Mouse (Mus musculus) liver, embryonic 14.5 days (tissue): ENCODE results near the gene Mrps12. TPM values are rescaled to one million over a fixed set of nuclear protein-coding genes. Genes with fewer than 3 reads are reported as not detected.

ENCODE experiments used
- ATAC-seq: fragments of 200-750 bp; cut with Nextera tagmentation; 2 replicates; pipeline ENCODE4 v1.8.0; 2017; ENCODE audit warnings: moderate number of reproducible peaks, mild to moderate bottlenecking, moderate library complexity; ENCODE audit not compliant: insufficient read depth
- DNase-seq, 3 experiments: peaks; one replicate each; pipeline ENCODE4 v3.0.0-alpha.2; 2012 to 2013; ENCODE audit warnings: low read depth in 3 of 3, low spot score in 3 of 3
- H3K27ac ChIP-seq: fragments of 300-500 bp; sonication (generic); 2 replicates; pipeline ENCODE4 v1.5.1; 2014; ENCODE audit warnings: moderate library complexity, mild to moderate bottlenecking, control low read depth, inconsistent platforms
- H3K27me3 ChIP-seq: fragments of 300-500 bp; sonication (generic); 2 replicates; pipeline ENCODE4 v1.6.1; 2014; ENCODE audit warnings: mild to moderate bottlenecking, low read length, moderate library complexity; ENCODE audit not compliant: control insufficient read depth, insufficient read depth
- H3K36me3 ChIP-seq: fragments of 300-500 bp; sonication (generic); replicated peaks from 2 replicates; pipeline ENCODE4 v1.6.1; 2014; ENCODE audit warnings: low read depth; ENCODE audit not compliant: control insufficient read depth, insufficient read depth
- H3K4me1 ChIP-seq, 2 experiments: fragments of 200-500 bp in 1 of 2; fragments of 300-500 bp in 1 of 2; sonication (generic) in 1 of 2; replicated peaks; 2 replicates each; pipeline ENCODE4 v1.6.1; 2012 to 2014; ENCODE audit warnings: antibody characterized with exemption in 1 of 2, inconsistent platforms in 1 of 2, low read length in 1 of 2; ENCODE audit not compliant: control insufficient read depth in 2 of 2, insufficient read depth in 2 of 2
- H3K4me2 ChIP-seq: fragments of 300-500 bp; sonication (generic); 2 replicates; pipeline ENCODE4 v1.6.1; 2014; ENCODE audit warnings: low read depth, mild to moderate bottlenecking, control low read depth, moderate library complexity
- H3K4me3 ChIP-seq, 2 experiments: fragments of 200-500 bp in 1 of 2; fragments of 300-500 bp in 1 of 2; sonication (generic) in 1 of 2; 2 replicates each; pipeline ENCODE4 v1.5.1; 2012 to 2014; ENCODE audit warnings: low read depth in 2 of 2, low read length in 2 of 2, mild to moderate bottlenecking in 2 of 2, control low read depth in 1 of 2, inconsistent platforms in 1 of 2, moderate library complexity in 1 of 2; ENCODE audit not compliant: insufficient read depth in 1 of 2
- H3K9ac ChIP-seq: fragments of 300-500 bp; sonication (generic); replicated peaks from 2 replicates; pipeline ENCODE4 v1.6.1; 2014; ENCODE audit warnings: mild to moderate bottlenecking, control low read depth, moderate library complexity
- H3K9me3 ChIP-seq: fragments of 300-500 bp; sonication (generic); 2 replicates; pipeline ENCODE4 v1.6.1; 2016; ENCODE audit warnings: low read length, mixed read lengths; ENCODE audit not compliant: control insufficient read depth
- CTCF ChIP-seq: IDR thresholded peaks from 2 replicates; pipeline ENCODE4 v1.5.1; 2016; ENCODE audit warnings: antibody characterized with exemption, low read depth, control low read depth
- EP300 ChIP-seq: IDR thresholded peaks from 2 replicates; pipeline ENCODE4 v1.6.1; 2016; ENCODE audit warnings: antibody characterized with exemption, low read depth
- WGBS: fragments of 180-500 bp; shearing (Covaris S2); extraction: QIAGEN DNeasy Blood & Tissue Kit; methylation state at CpG from one replicate; pipeline ENCODE4 v1.1.7; 2014; ENCODE audit not compliant: insufficient replicate concordance; 5-methylcytosine and 5-hydroxymethylcytosine counted together
- polyA plus RNA-seq, 2 experiments: library from polyadenylated mRNA; depleted of rRNA in 1 of 2; stranded (reverse) in 1 of 2; unstranded in 1 of 2; fragments of >200 nt; fragmentation: Nextera tagmentation in 1 of 2; extraction: Ambion mirVana in 1 of 2; gene quantifications; 2 replicates each; pipeline versions ENCODE4 v1.2.1 to v1.2.3; 2012 to 2014

Mrps12 gene
- polyA plus RNA-seq, 2 experiments: 46.2 to 82.5 TPM

DNA sequence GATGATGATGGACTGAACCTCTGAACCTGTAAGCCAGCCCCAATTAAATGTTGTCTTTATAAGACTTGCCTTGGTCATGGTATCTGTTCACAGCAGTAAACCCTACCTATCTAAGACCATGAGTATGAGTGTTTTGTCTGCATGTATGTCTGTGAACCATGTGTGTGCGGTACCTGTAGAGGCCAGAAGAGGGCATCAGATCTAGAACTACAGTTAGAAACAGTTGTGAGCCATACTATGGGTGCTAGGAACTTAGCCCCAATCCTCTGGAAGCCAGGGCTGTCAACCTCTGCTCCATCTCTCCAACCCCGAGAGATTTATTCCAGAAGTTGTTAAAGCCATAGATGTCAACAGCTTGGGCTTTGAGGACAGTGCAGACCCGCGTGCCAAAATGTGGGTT lies 41.4 kb downstream of the Mrps12 start:
- Histone ChIP-seq H3K27me3 (no peaks in the 10 kb centered on the region), H3K4me3 (no peak overlapping the region), H3K4me2 (no peak overlapping the region), H3K36me3 (no peaks in the 10 kb centered on the region), H3K27ac (no peak overlapping the region), H3K9ac (no peak overlapping the region), H3K4me1 (no peaks in the 10 kb centered on the region), H3K9me3 (no peaks in the 10 kb centered on the region)
- ATAC-seq (no peak), DNase-seq (no peak)
- TF ChIP-seq EP300 (no peak), CTCF (no peak)
- WGBS: 81% methylated on average over 4 of the region's 4 CpGs

DNA sequence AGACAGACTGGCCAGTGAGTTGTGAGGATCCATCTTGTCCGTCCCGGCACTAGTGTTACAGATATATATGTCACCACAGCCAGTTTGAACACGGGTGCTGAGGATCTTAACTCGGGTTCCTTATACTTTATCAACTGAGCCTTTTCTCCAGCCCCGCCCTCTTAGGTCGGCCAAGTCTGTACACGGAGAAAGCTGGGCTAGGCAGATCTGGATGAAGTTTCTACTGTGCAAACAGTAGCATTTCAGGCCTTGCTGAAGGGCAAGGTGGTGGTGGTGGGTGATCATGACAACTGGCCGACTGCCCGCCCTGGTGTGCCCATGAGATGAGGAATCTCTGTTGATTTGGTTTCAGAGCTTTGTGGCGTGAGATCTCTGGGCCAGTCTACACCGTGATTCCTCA lies 44.3 kb downstream of the Mrps12 start:
- Histone ChIP-seq H3K27me3 (peaks cover 19% of the 10 kb centered on the region), H3K4me3 (no peak overlapping the region), H3K4me2 (no peak overlapping the region), H3K9me3 (no peaks in the 10 kb centered on the region), H3K36me3 (no peaks in the 10 kb centered on the region), H3K4me1 (no peaks in the 10 kb centered on the region), H3K9ac (no peak overlapping the region), H3K27ac (no peak overlapping the region)
- TF ChIP-seq CTCF (no peak), EP300 (no peak)
- WGBS: 57% methylated on average over 11 of the region's 11 CpGs
- ATAC-seq: no peak
- no peak for DNase-seq

DNA sequence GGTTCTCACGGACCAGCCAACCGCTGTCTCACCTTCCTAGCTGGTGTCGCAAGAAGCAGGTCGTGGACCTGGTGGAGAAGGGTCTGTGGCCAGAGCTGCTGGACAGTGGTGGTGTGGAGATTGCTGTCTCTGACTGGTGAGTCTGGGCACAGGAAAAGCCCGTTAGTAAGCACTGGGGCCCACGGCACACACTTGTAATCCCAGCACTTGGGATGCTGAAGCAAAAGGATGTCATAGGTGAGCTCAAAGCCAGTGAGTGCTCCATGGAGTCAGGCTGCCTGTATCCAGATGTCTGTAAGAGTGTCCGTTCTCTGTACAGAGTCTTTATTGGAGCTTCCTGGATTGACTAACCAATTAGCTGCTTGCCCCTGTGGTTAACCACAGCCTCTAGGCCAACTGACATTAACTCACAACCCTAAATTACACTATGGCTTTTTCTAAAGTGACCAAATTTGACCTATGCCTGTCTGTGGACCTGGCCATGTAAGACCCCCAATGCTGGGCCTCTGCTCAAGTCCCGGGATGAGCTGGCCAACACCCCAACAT lies 46.6 kb downstream of the Mrps12 start:
- DNase-seq: no peak
- ATAC-seq: no peak
- no peak overlapping the region for H3K9ac ChIP-seq
- H3K4me2 ChIP-seq: no peak overlapping the region
- 31% methylated on average over 8 of the region's 8 CpGs for WGBS
- no peaks in the 10 kb centered on the region for H3K4me1 ChIP-seq
- no peaks in the 10 kb centered on the region for H3K36me3 ChIP-seq
- H3K4me3 ChIP-seq: no peak overlapping the region
- H3K9me3 ChIP-seq: no peaks in the 10 kb centered on the region
- TF ChIP-seq EP300 (no peak), CTCF (no peak)
- peaks cover 19% of the 10 kb centered on the region for H3K27me3 ChIP-seq
- H3K27ac ChIP-seq: no peak overlapping the region

DNA sequence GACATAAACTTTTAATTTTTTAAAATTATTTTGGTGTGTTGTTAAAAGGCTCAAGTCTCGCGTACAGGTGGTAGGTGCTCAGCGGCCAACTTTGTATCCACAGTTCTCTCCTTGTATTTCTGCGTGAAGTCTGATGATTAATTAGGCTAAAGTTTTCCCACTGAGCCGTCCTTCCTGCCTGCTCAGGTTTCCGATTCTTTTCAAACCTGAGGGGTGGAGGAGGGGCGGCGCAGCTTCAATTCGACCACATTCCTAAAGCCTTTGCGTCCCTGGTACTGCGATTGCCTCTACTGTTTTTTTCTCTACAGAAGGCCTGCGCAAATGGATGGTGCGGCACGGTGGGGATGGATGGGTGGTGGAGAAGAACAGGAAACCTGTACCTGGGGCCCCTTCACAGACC lies 47.2 kb downstream of the Mrps12 start:
- Histone ChIP-seq H3K4me3 (no peak overlapping the region), H3K27me3 (peaks cover 19% of the 10 kb centered on the region), H3K27ac (no peak overlapping the region), H3K9me3 (no peaks in the 10 kb centered on the region), H3K4me2 (no peak overlapping the region), H3K9ac (no peak overlapping the region), H3K4me1 (no peaks in the 10 kb centered on the region), H3K36me3 (no peaks in the 10 kb centered on the region)
- ATAC-seq: no peak
- no peak for DNase-seq
- 9% methylated on average over 14 of the region's 14 CpGs for WGBS
- TF ChIP-seq CTCF (no peak), EP300 (no peak)

DNA sequence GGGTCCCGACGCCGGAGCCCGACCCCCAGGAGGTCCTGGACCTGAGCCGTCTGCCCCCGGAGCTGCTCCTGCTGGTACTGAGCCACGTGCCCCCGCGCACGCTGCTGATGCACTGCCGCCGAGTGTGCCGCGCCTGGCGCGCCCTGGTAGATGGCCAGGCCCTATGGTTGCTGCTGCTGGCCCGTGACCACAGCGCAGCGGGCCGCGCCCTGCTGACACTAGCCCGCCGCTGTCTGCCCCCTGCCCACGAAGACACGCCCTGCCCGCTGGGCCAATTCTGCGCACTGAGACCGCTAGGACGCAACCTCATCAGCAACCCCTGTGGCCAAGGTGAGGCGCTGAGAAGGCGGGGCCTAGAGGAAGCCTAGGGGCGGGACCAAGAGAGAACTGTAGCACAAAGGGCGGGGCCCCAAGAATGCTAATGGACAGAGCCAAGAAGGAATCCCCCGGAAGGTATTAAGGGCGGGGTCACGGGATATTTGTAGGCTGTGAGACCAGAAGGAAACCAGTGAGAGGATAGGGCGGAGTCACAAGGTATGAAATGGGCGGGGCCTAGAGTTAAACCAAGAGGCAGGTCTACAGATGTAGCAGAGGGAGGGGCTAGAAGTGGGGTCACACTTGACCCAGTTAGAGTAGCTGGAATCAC lies 48.2 kb downstream of the Mrps12 start:
- ATAC-seq (peak; percentile 18; the same call in 1 of the 2 replicates), DNase-seq (peak; percentile 34 to 49 (median 35))
- Histone ChIP-seq H3K4me1 (no peaks in the 10 kb centered on the region), H3K36me3 (no peaks in the 10 kb centered on the region), H3K4me3 (peak overlapping the region; percentile 5 to 26; a peak in 3 of 4 replicates), H3K27me3 (peaks cover 19% of the 10 kb centered on the region), H3K4me2 (peak overlapping the region; percentile 56), H3K27ac (no peak overlapping the region), H3K9me3 (no peaks in the 10 kb centered on the region), H3K9ac (no peak overlapping the region)
- WGBS: under 1% methylated on average over 38 of the region's 38 CpGs
- TF ChIP-seq CTCF: no peak
- no peak for TF ChIP-seq EP300
